Mouse (Mus musculus): Measurements from ENCODE around the gene Mcm2. TPM values are rescaled to one million over a fixed set of nuclear protein-coding genes. Genes with fewer than 3 reads are reported as not detected.

Gene Mcm2
- polyA plus RNA-seq, 1 experiment from 2014 or later = 107 TPM

Other genes starting within 250 kb of the Mcm2 start
- 71.6 and 75.9 TPM in 2 replicates for gene Mgll, start 174.4 kb downstream of the Mcm2 start, polyA plus RNA-seq (2015; fragmentation: Nextera tagmentation; extraction: Ambion mirVana)
- 24.2 and 25.0 TPM in 2 replicates for gene Abtb1, start 56.8 kb downstream of the Mcm2 start, polyA plus RNA-seq (2015; fragmentation: Nextera tagmentation; extraction: Ambion mirVana)
- 49.6 and 52.5 TPM in 2 replicates for gene Podxl2, start 23.7 kb downstream of the Mcm2 start, polyA plus RNA-seq (2015; fragmentation: Nextera tagmentation; extraction: Ambion mirVana)
- 62.2 and 72.1 TPM in 2 replicates for gene Tpra1, start 3.5 kb upstream of the Mcm2 start, polyA plus RNA-seq (2015; fragmentation: Nextera tagmentation; extraction: Ambion mirVana)